ENCODE assay signal across 9 mouse cellular contexts in genomic region chr2:32318709-32319585, GRCm38 (mm10). TPM values are rescaled to one million over a fixed set of nuclear protein-coding genes. Genes with fewer than 3 reads are reported as not detected.
DNase-seq lines count a peak whose midpoint lies in the region; ATAC-seq and TF ChIP-seq lines count a peak whose summit lies in the region.
"Had no signal": no experiment of that assay in that cellular context is flagged by ENCODE, and none has a peak within 500 bp of the region (broad histone marks: within the 10 kb centered on the region; RNA-seq: fewer than 3 reads in every experiment).

No protein-coding gene starts in this region.

- peaks cover 15% of the 10 kb centered on the region for H3K36me3 ChIP-seq in embryonic facial prominence, embryonic 15.5 days
- peaks cover 29% of the 10 kb centered on the region; the same call in 1 of the 2 replicates for H3K36me3 ChIP-seq in intestine, postnatal 0 days (ENCODE audit: control insufficient read depth, insufficient read depth)
- H3K36me3 ChIP-seq in neural tube, embryonic 13.5 days, result peaks cover 37% of the 10 kb centered on the region

- peak overlapping the region; percentile 54 for H3K9ac ChIP-seq in embryonic facial prominence, embryonic 15.5 days
- peak overlapping the region; percentile 50 for H3K9ac ChIP-seq in intestine, postnatal 0 days (ENCODE audit: low read depth, low read length)
- H3K9ac ChIP-seq in neural tube, embryonic 13.5 days, result peak overlapping the region; percentile 60

- no peak for DNase-seq in left cerebral cortex, adult 2 months (ENCODE audit: extremely low spot score in 1 of 2, low spot score in 2 of 2)
- DNase-seq in left cerebral cortex, adult 18-20 months (ENCODE audit: low spot score in 2 of 2), result no peak
- DNase-seq in frontal cortex, adult 2 months (ENCODE audit: extremely low spot score in 1 of 2, low spot score in 1 of 2), result no peak
- no peak for DNase-seq in layer of hippocampus, adult 18-20 months (ENCODE audit: low spot score in 2 of 2)
- no peak for DNase-seq in thymus, postnatal 36 days

- no peak for ATAC-seq in embryonic facial prominence, embryonic 15.5 days (ENCODE audit: insufficient number of reproducible peaks, low FRiP score, low TSS enrichment, low read depth)
- no peak for ATAC-seq in intestine, postnatal 0 days
- ATAC-seq in neural tube, embryonic 13.5 days (ENCODE audit: low read depth), result no peak

- peaks cover 69% of the 10 kb centered on the region for H3K4me1 ChIP-seq in embryonic facial prominence, embryonic 15.5 days
- no peaks in the 10 kb centered on the region for H3K4me1 ChIP-seq in intestine, postnatal 0 days (replicated peaks; ENCODE audit: control insufficient read depth, insufficient read depth, low read length)
- peaks cover 50% of the 10 kb centered on the region for H3K4me1 ChIP-seq in neural tube, embryonic 13.5 days (replicated peaks)

- intact Hi-C loops in left cerebral cortex, adult 2 months (cut with DNase I), result no loop called here

- H3K9me3 ChIP-seq in embryonic facial prominence, embryonic 15.5 days (replicated peaks), result no peaks in the 10 kb centered on the region
- no peaks in the 10 kb centered on the region for H3K9me3 ChIP-seq in intestine, postnatal 0 days (ENCODE audit: control insufficient read depth)
- no peaks in the 10 kb centered on the region for H3K9me3 ChIP-seq in neural tube, embryonic 13.5 days

- peak overlapping the region; percentile 61 for H3K4me2 ChIP-seq in embryonic facial prominence, embryonic 15.5 days (replicated peaks)
- peak overlapping the region; percentile 57 for H3K4me2 ChIP-seq in intestine, postnatal 0 days (replicated peaks; ENCODE audit: low read depth)
- H3K4me2 ChIP-seq in neural tube, embryonic 13.5 days, result peak overlapping the region; percentile 38

- no peak for TF ChIP-seq CTCF in left cerebral cortex, adult 2 months (IDR thresholded peaks at IDR 0.05)
- TF ChIP-seq CTCF in intestine, postnatal 0 days (IDR thresholded peaks at IDR 0.05; ENCODE audit: low read depth), result no peak

- H3K27ac ChIP-seq in left cerebral cortex, adult 2 months, result peak overlapping the region; percentile 69
- H3K27ac ChIP-seq in embryonic facial prominence, embryonic 15.5 days (replicated peaks), result peak overlapping the region; percentile 99
- peak overlapping the region; percentile 62; the same call in 1 of the 2 replicates for H3K27ac ChIP-seq in intestine, postnatal 0 days (ENCODE audit: low read depth, low read length)
- H3K27ac ChIP-seq in neural tube, embryonic 13.5 days (replicated peaks), result peak overlapping the region; percentile 81
- H3K27ac ChIP-seq: macrophage had no signal

- WGBS in embryonic facial prominence, embryonic 15.5 days, result 40% methylated on average over 14 of the region's 14 CpGs
- WGBS in intestine, postnatal 0 days, result 75% methylated on average over 14 of the region's 14 CpGs
- WGBS in neural tube, embryonic 13.5 days, result 81% methylated on average over 14 of the region's 14 CpGs

- no peaks in the 10 kb centered on the region for H3K27me3 ChIP-seq in embryonic facial prominence, embryonic 15.5 days
- no peaks in the 10 kb centered on the region for H3K27me3 ChIP-seq in intestine, postnatal 0 days (replicated peaks; ENCODE audit: control insufficient read depth, insufficient read depth, low read length)
- peaks cover 34% of the 10 kb centered on the region for H3K27me3 ChIP-seq in neural tube, embryonic 13.5 days

- no peak overlapping the region for H3K4me3 ChIP-seq in left cerebral cortex, adult 2 months
- peak overlapping the region; percentile 53 for H3K4me3 ChIP-seq in embryonic facial prominence, embryonic 15.5 days (replicated peaks)
- peak overlapping the region; percentile 27 for H3K4me3 ChIP-seq in intestine, postnatal 0 days (ENCODE audit: low read depth, low read length)
- H3K4me3 ChIP-seq in neural tube, embryonic 13.5 days, result peak overlapping the region; percentile 26

RNA-seq across cellular contexts. Expression of gene Swi5, which starts 31.1 kb away (rescaled TPM):
- 100 to 1,000 TPM; 186 to 193 TPM for total RNA-seq in left cerebral cortex, adult 2 months (2021)
- total RNA-seq in left cerebral cortex, adult 18-20 months (2021), result 100 to 1,000 TPM; 205 to 210 TPM
- 450 and 462 TPM in 2 replicates for polyA plus RNA-seq in embryonic facial prominence, embryonic 15.5 days (2015; fragmentation: Nextera tagmentation; extraction: Ambion mirVana)
- polyA plus RNA-seq in intestine, postnatal 0 days (2015; fragmentation: Nextera tagmentation; extraction: Ambion mirVana), result 255 and 271 TPM in 2 replicates
- 432 and 483 TPM in 2 replicates for polyA plus RNA-seq in neural tube, embryonic 13.5 days (2015; fragmentation: Nextera tagmentation; extraction: Ambion mirVana)
- polyA plus RNA-seq in frontal cortex, adult 2 months (2012; rRNA removed), result 267 and 274 TPM in 2 replicates
- 100 to 1,000 TPM; 202 to 208 TPM for total RNA-seq in layer of hippocampus, adult 18-20 months (2021)

RNA-seq across cellular contexts. Expression of gene Golga2, which starts 31.8 kb away (rescaled TPM):
- total RNA-seq in left cerebral cortex, adult 2 months (2021), result 10 to 100 TPM; 83.2 to 86.4 TPM
- total RNA-seq in left cerebral cortex, adult 18-20 months (2021), result 10 to 100 TPM; 84.2 to 88.5 TPM
- 31.6 and 33.9 TPM in 2 replicates for polyA plus RNA-seq in embryonic facial prominence, embryonic 15.5 days (2015; fragmentation: Nextera tagmentation; extraction: Ambion mirVana)
- polyA plus RNA-seq in intestine, postnatal 0 days (2015; fragmentation: Nextera tagmentation; extraction: Ambion mirVana), result 15.2 and 18.1 TPM in 2 replicates
- 27.8 and 30.0 TPM in 2 replicates for polyA plus RNA-seq in neural tube, embryonic 13.5 days (2015; fragmentation: Nextera tagmentation; extraction: Ambion mirVana)
- 59.2 and 66.6 TPM in 2 replicates for polyA plus RNA-seq in frontal cortex, adult 2 months (2012; rRNA removed)
- total RNA-seq in layer of hippocampus, adult 18-20 months (2021), result 10 to 100 TPM; 85.1 to 92.5 TPM

RNA-seq across cellular contexts. Expression of gene Ciz1, which starts 33.2 kb away (rescaled TPM):
- 10 to 100 TPM; 89.7 to 90.1 TPM for total RNA-seq in left cerebral cortex, adult 2 months (2021)
- 10 to 100 TPM; 66.4 to 78.3 TPM for total RNA-seq in left cerebral cortex, adult 18-20 months (2021)
- polyA plus RNA-seq in embryonic facial prominence, embryonic 15.5 days (2015; fragmentation: Nextera tagmentation; extraction: Ambion mirVana), result 54.6 and 57.3 TPM in 2 replicates
- polyA plus RNA-seq in intestine, postnatal 0 days (2015; fragmentation: Nextera tagmentation; extraction: Ambion mirVana), result 20.1 and 20.7 TPM in 2 replicates
- polyA plus RNA-seq in neural tube, embryonic 13.5 days (2015; fragmentation: Nextera tagmentation; extraction: Ambion mirVana), result 49.9 and 51.1 TPM in 2 replicates
- 164 and 170 TPM in 2 replicates for polyA plus RNA-seq in frontal cortex, adult 2 months (2012; rRNA removed)
- total RNA-seq in layer of hippocampus, adult 18-20 months (2021), result 10 to 100 TPM; 69.3 to 77.0 TPM

RNA-seq across cellular contexts. Expression of gene Dnm1, which starts 34.2 kb away (rescaled TPM):
- 1,000 to 10,000 TPM; 1,259 to 1,310 TPM for total RNA-seq in left cerebral cortex, adult 2 months (2021)
- 1,000 to 10,000 TPM; 1,236 to 1,244 TPM for total RNA-seq in left cerebral cortex, adult 18-20 months (2021)
- 30.7 and 31.5 TPM in 2 replicates for polyA plus RNA-seq in embryonic facial prominence, embryonic 15.5 days (2015; fragmentation: Nextera tagmentation; extraction: Ambion mirVana)
- polyA plus RNA-seq in intestine, postnatal 0 days (2015; fragmentation: Nextera tagmentation; extraction: Ambion mirVana), result 23.5 and 30.0 TPM in 2 replicates
- polyA plus RNA-seq in neural tube, embryonic 13.5 days (2015; fragmentation: Nextera tagmentation; extraction: Ambion mirVana), result 44.3 and 47.0 TPM in 2 replicates
- 1,288 and 1,302 TPM in 2 replicates for polyA plus RNA-seq in frontal cortex, adult 2 months (2012; rRNA removed)
- 1,000 to 10,000 TPM; 1,288 to 1,307 TPM for total RNA-seq in layer of hippocampus, adult 18-20 months (2021)

RNA-seq across cellular contexts. Expression of gene Uck1, which starts 59.0 kb away (rescaled TPM):
- total RNA-seq in left cerebral cortex, adult 2 months (2021), result 10 to 100 TPM; 45.9 to 47.1 TPM
- total RNA-seq in left cerebral cortex, adult 18-20 months (2021), result 10 to 100 TPM; 49.6 to 53.6 TPM
- 66.9 and 67.1 TPM in 2 replicates for polyA plus RNA-seq in embryonic facial prominence, embryonic 15.5 days (2015; fragmentation: Nextera tagmentation; extraction: Ambion mirVana)
- 74.1 and 80.0 TPM in 2 replicates for polyA plus RNA-seq in intestine, postnatal 0 days (2015; fragmentation: Nextera tagmentation; extraction: Ambion mirVana)
- 68.3 and 75.5 TPM in 2 replicates for polyA plus RNA-seq in neural tube, embryonic 13.5 days (2015; fragmentation: Nextera tagmentation; extraction: Ambion mirVana)
- polyA plus RNA-seq in frontal cortex, adult 2 months (2012; rRNA removed), result 69.5 and 72.7 TPM in 2 replicates
- 10 to 100 TPM; 52.3 to 58.5 TPM for total RNA-seq in layer of hippocampus, adult 18-20 months (2021)
